Mouse (Mus musculus): ENCODE results near the gene Galp.
"Not testable (repeated sequence)": the region's sequence is repeated elsewhere in the genome, so short reads cannot be mapped to it uniquely, and the experiment has no call there.

Galp gene

GRCm38 (mm10) chr7:6196790-6197189, at the start of gene Galp:
TSS of gene Galp (plus strand) at chr7:6197090.
- DNase-seq (ENCODE audit: low read depth): no peak

DNA sequence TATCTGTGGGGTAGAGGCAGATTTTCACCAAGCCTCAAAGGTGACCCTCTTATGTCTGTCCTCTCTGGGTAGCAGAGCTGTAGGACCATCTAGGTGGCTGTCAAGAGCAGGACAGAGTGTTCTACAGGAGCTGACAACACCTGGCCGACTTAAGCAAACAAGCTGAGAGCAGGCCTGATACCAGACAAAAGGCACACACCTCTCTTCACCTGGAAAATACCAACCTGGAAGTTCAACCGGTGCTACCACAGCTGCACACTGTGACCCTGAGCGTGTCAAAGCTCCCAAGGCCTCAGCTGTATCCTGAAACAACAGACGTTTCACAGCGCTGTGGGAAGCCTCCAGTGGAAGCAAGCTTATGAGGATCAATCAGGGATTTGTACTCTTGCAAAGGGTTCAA, 49.2 kb upstream of the Galp start:
- no peak for DNase-seq (ENCODE audit: low read depth)

GRCm38 (mm10) chr7:6151266-6151665, 45.6 kb upstream of the Galp start:
- DNase-seq (ENCODE audit: low read depth): no peak

GRCm38 (mm10) chr7:6152036-6152435, 44.9 kb upstream of the Galp start:
- DNase-seq (ENCODE audit: low read depth): no peak

- DNase-seq (ENCODE audit: low read depth): no peak
These were observed 43.8 kb upstream of the Galp start for GRCm38 (mm10) chr7:6153131-6153530.

DNA sequence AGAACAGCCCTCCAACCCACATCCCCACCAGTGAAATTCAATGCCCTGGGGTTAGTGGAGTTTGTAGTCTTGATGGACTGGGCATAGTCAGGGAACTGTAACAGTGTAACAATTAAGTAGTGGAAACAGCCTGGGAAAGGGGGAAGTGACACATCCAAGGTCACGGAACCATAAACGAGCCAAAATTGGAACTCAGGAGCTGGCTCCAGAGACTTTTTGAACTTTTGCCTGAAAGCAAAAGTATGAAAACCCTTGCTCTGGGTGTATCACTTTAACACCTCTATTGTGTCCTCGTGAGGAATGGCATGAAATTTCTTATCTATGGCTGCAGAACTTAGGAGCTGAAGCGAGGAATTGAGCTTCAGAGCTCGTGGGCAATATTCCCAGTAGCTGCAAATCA, 42.7 kb upstream of the Galp start:
- DNase-seq (ENCODE audit: low read depth): no peak

DNA sequence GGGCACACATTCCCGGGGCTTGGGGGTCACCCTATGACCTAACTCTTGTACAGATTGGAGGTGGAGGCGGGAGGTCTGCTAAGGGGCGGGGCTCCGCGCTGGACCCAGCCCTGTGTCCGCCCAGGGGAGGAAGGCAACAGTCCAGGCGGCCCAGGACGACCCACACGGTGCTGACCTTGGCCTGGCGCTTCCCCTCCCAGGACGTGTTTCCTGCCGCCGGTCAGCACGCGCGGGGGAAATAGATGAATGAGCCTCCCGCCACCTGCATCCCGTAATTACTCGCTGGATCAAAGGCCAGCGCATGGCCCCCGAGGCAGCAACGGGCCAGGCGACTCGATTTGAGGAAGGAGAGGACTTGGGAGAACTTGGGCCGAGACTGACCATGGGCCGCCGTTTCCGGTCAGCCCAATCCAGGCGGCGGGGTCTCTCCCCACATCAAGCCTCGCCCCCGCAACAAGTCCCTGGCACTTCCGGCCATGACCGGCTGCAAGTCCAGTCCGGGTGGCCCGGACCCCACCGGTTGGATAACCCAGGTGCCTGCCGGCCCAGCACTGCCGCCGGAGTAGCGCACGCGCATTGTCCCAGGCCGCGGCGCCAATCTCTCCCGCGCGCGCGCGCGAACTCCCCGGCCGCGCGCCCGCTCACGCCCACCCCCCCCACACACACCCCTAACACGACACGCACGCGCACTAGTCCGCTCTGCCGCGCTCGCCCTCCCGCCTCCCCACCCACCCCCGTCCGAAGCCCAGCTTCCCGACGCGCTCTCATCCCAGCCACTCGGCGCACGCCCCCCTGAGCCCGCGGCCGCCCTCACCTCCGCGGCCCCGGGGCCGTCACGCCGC, 41.6 kb upstream of the Galp start:
- DNase-seq (ENCODE audit: low read depth): peak; percentile 60

- DNase-seq (ENCODE audit: low read depth): peak; percentile 83
These were observed 40.9 kb upstream of the Galp start, which contains the start of gene Zfp787 for GRCm38 (mm10) chr7:6155901-6156411. TSS of gene Zfp787 (minus strand) at chr7:6155997.

DNA sequence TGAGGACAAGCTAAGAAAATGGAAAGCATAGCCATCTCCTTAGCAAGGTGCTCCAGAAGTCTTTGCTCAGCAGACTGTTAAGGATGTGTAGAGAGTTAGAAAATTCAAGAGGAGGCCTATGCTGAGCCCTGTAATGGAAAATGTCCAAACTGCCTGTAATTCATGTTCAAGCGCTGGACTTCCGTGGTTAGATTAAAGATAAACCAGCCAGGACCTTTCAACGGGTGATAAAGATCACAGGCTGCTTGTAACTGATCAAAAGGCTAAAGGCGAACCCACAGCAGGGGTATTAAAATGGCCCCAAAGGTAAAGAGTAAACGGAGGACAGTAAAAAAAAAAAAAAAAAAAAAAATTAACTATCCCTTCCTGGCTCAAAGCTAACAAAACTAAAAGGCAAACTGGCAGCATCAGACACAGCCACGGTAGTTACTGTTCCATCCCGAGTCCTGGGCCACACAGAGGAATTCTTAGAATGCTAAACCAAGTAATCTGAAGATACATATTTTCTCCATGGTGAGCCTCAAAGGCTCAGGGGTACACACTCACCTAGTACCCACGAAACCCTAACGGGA, 39.9 kb upstream of the Galp start:
- no peak for DNase-seq (ENCODE audit: low read depth)

GRCm38 (mm10) chr7:6157479-6157878, 39.4 kb upstream of the Galp start:
- DNase-seq (ENCODE audit: low read depth): no peak

GRCm38 (mm10) chr7:6159604-6160003, 37.3 kb upstream of the Galp start:
- DNase-seq (ENCODE audit: low read depth): no peak

GRCm38 (mm10) chr7:6161541-6161940, 35.3 kb upstream of the Galp start:
- DNase-seq (ENCODE audit: low read depth): no peak

DNA sequence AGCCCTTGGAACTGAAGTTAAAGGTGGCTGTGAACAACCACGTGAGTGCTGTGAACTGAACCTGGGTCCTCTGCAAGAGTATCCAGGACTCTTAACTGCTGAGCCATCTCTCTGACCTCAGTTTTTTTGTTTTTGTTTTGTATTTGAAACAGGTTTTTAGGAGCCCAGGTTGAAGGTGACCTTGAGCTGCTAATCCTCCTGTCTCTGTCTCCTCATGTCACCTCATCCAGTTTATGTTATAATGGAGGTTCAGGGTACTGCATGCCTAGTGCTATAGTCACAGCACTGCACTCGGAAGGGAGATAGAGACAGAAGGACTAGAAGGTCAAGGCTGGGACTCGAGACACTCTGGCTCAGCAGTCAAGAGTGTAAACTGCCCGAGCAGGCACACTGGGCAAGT, 34.7 kb upstream of the Galp start:
- DNase-seq (ENCODE audit: low read depth): no peak

GRCm38 (mm10) chr7:6164671-6165070, 32.2 kb upstream of the Galp start:
- DNase-seq (ENCODE audit: low read depth): no peak

DNA sequence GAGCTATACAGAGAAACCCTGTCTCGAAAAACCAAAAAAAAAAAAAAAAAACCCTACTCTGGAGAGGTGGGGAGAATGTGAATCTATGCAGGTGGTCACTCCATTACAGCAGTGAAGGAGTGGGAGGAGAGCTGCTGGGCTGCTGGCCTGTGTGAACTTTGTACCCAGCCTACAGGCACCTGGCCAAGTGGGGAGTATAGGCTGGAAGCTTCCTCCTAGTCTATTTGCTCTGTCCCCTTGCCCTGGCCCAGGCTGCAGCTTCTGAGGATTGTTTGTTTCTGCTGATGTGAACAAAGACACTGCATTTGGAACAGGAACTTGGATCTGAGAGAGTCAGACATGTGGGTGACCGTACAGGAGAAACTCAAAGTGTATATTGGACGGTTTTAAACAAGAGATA, 27.5 kb upstream of the Galp start:
- DNase-seq (ENCODE audit: low read depth): no peak

DNA sequence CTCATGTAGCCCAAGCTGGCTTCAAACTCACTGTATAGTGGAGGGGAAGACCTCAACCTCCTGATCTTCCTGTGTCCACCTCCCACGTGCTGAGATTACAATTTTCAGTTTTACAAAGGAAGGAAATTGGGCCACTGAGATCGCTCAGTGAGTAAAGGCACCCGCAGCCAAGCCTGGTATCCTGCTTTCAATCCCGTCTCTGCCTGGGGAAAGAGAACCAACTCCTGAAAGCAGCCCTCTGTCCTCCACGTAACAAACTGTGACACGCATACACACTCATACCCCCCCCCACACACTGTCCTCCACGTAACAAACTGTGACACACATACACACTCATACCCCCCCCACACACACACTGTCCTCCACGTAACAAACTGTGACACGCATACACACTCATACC, 26.5 kb upstream of the Galp start:
- DNase-seq (ENCODE audit: low read depth): no peak

GRCm38 (mm10) chr7:6170871-6171270, 26.0 kb upstream of the Galp start:
- no peak for DNase-seq (ENCODE audit: low read depth)

DNA sequence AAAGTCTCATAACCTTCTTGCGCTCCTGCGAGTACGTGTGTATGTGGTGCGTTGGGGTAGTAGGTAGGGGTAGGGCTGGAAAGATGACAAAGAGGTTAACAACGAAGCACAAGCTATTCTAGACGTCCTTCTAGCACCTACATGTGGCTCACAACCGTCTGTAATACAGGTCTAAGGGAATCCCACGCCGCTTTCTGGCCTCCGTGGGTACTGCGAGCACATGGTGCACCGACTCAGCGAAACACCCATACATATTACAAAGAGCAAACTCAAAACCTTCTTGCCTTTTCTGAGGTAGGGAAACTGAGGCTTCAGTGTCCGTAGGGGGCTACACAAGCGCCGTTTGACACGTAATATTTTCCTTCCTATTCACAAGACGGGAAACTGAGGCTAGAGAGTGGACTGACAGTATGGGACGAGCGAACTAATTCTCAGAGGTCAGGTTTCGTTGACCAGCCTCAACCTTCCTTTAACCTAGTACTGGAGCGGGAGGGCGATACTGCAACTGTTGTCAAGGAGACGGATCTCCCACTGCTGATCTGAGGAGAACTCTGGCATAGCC, 25.4 kb upstream of the Galp start:
- DNase-seq (ENCODE audit: low read depth): peak; percentile 53

GRCm38 (mm10) chr7:6172006-6172649, 24.8 kb upstream of the Galp start, which contains the start of gene Zfp444:
TSS of gene Zfp444 (plus strand) at chr7:6172226.
- DNase-seq (ENCODE audit: low read depth): peak; percentile 96

- no peak for DNase-seq (ENCODE audit: low read depth)
These were observed 24.1 kb upstream of the Galp start for GRCm38 (mm10) chr7:6172674-6173244.

- no peak for DNase-seq (ENCODE audit: low read depth)
These were observed 23.0 kb upstream of the Galp start for GRCm38 (mm10) chr7:6173872-6174271.

DNA sequence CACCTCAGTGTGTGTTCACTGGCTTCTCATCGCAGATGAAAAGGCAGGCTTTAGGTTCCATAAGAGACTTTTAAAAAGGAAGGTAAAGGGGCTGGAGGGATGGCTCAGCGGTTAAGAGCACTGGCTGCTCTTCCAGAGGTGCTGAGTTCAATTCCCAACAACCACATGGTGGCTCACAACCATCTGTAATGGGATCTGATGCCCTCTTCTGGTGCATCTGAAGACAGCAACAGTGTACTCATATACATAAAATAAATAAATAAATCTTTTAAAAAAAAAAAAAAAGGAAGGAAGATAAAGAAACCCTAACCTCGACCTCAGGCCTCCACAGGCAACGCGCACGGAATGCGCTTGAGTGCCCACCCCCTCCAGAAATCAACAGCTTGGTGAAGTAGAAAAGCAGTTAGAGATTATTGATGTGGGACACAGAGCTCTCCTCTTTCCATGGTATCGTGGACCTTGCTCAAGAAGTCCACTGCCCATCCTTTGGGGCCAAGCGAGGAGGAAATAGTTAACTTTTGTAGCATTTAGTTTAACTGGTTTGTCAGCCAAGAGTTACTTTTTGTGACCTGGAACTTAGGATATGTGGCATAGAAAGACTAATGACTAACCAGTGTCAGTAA, 22.4 kb upstream of the Galp start:
- DNase-seq (ENCODE audit: low read depth): not testable (repeated sequence)
